Mouse (Mus musculus) kidney, postnatal 0 days (tissue): ENCODE measurements around the gene Gna13. TPM values are rescaled to one million over a fixed set of nuclear protein-coding genes. Genes with fewer than 3 reads are reported as not detected.

Experiments
- ATAC-seq: fragments of 200-750 bp; cut with Nextera tagmentation; replicated peaks from 2 replicates; pipeline ENCODE4 v1.8.0; 2017; ENCODE audit warnings: low read depth, moderate number of reproducible peaks, moderate TSS enrichment, moderate library complexity; ENCODE audit not compliant: low FRiP score
- DNase-seq: peaks from one replicate; pipeline ENCODE4 v3.0.0-alpha.2; 2016; ENCODE audit warnings: low spot score
- H3K27ac ChIP-seq: fragments of 300-500 bp; sonication (generic); 2 replicates; pipeline ENCODE4 v1.5.1; 2014; ENCODE audit warnings: mild to moderate bottlenecking
- H3K27me3 ChIP-seq: fragments of 300-500 bp; sonication (generic); 2 replicates; pipeline ENCODE4 v1.6.1; 2014; ENCODE audit warnings: low read length, mixed read lengths; ENCODE audit not compliant: insufficient read depth
- H3K36me3 ChIP-seq: fragments of 300-500 bp; sonication (generic); 2 replicates; pipeline ENCODE4 v1.6.1; 2014; ENCODE audit warnings: low read length, mixed read lengths; ENCODE audit not compliant: insufficient read depth
- H3K4me1 ChIP-seq: fragments of 300-500 bp; sonication (generic); replicated peaks from 2 replicates; pipeline ENCODE4 v1.6.1; 2014; ENCODE audit warnings: antibody characterized with exemption, low read length, mixed read lengths; ENCODE audit not compliant: insufficient read depth
- H3K4me2 ChIP-seq: fragments of 300-500 bp; sonication (generic); 2 replicates; pipeline ENCODE4 v1.6.1; 2014; ENCODE audit warnings: mild to moderate bottlenecking, low read length, moderate library complexity, mixed read lengths
- H3K4me3 ChIP-seq: fragments of 300-500 bp; sonication (generic); replicated peaks from 2 replicates; pipeline ENCODE4 v1.5.1; 2014; ENCODE audit warnings: low read depth, low read length
- H3K9ac ChIP-seq: fragments of 300-500 bp; sonication (generic); 2 replicates; pipeline ENCODE4 v1.6.1; 2014; ENCODE audit warnings: low read depth, low read length
- H3K9me3 ChIP-seq: fragments of 300-500 bp; sonication (generic); replicated peaks from 2 replicates; pipeline ENCODE4 v1.6.1; 2016; ENCODE audit warnings: low read length, inconsistent platforms, mixed read lengths
- CTCF ChIP-seq: IDR thresholded peaks from 2 replicates; pipeline ENCODE4 v1.5.1; 2016; ENCODE audit warnings: antibody characterized with exemption, low read depth, mild to moderate bottlenecking, moderate library complexity
- WGBS: fragments of 180-500 bp; shearing (Covaris S2); extraction: QIAGEN DNeasy Blood & Tissue Kit; methylation state at CpG from one replicate; pipeline ENCODE4 v1.1.7; 2014; 5-methylcytosine and 5-hydroxymethylcytosine counted together
- polyA plus RNA-seq: library from polyadenylated mRNA; unstranded; fragments of >200 nt; fragmentation: Nextera tagmentation; extraction: Ambion mirVana; gene quantifications from 2 replicates; pipeline ENCODE4 v1.2.1, GENCODE M21; 2015

The Gna13 gene
- polyA plus RNA-seq, 1 experiment from 2014 or later = 36.2 TPM

- WGBS = 42% methylated on average over 16 of the region's 16 CpGs
- Histone ChIP-seq H3K4me3 (no peak overlapping the region), H3K4me1 (no peaks in the 10 kb centered on the region), H3K9me3 (no peaks in the 10 kb centered on the region), H3K4me2 (peak overlapping the region; percentile 25; the same call in 1 of the 2 replicates), H3K9ac (no peak overlapping the region), H3K27me3 (no peaks in the 10 kb centered on the region), H3K36me3 (no peaks in the 10 kb centered on the region), H3K27ac (no peak overlapping the region)
- ATAC-seq = peak; percentile 68
- DNase-seq = no peak
- 0 out of 2 replicates have a peak, but pooled peaks have one; percentile 3 for TF ChIP-seq CTCF
Measured at GRCm38 (mm10) chr11:109419961-109420566, 57.4 kb downstream of the Gna13 start.

- ATAC-seq (no peak), DNase-seq (no peak)
- no peak for TF ChIP-seq CTCF
- Histone ChIP-seq H3K9me3 (no peaks in the 10 kb centered on the region), H3K36me3 (no peaks in the 10 kb centered on the region), H3K4me2 (no peak overlapping the region), H3K27me3 (no peaks in the 10 kb centered on the region), H3K4me3 (no peak overlapping the region), H3K27ac (no peak overlapping the region), H3K9ac (no peak overlapping the region), H3K4me1 (no peaks in the 10 kb centered on the region)
- WGBS = 63% methylated on average over 14 of the region's 14 CpGs
Measured at GRCm38 (mm10) chr11:109420567-109420962, 57.9 kb downstream of the Gna13 start.

GRCm38 (mm10) chr11:109421205-109421604 lies 58.6 kb downstream of the Gna13 start:
- Histone ChIP-seq H3K4me2 (no peak overlapping the region), H3K9me3 (no peaks in the 10 kb centered on the region), H3K27ac (no peak overlapping the region), H3K27me3 (no peaks in the 10 kb centered on the region), H3K36me3 (no peaks in the 10 kb centered on the region), H3K4me1 (no peaks in the 10 kb centered on the region), H3K4me3 (no peak overlapping the region), H3K9ac (no peak overlapping the region)
- WGBS = 76% methylated on average over 5 of the region's 5 CpGs
- no peak for TF ChIP-seq CTCF
- ATAC-seq = no peak
- no peak for DNase-seq

GRCm38 (mm10) chr11:109422263-109422662 lies 59.6 kb downstream of the Gna13 start:
- H3K9ac ChIP-seq = no peak overlapping the region
- no peaks in the 10 kb centered on the region for H3K27me3 ChIP-seq
- no peaks in the 10 kb centered on the region for H3K9me3 ChIP-seq
- 0 out of 2 replicates have a peak, but pooled peaks cover 4% of the 10 kb centered on the region for H3K4me1 ChIP-seq
- no peaks in the 10 kb centered on the region for H3K36me3 ChIP-seq
- no peak overlapping the region for H3K27ac ChIP-seq
- no peak overlapping the region for H3K4me3 ChIP-seq
- no peak overlapping the region for H3K4me2 ChIP-seq
- DNase-seq (no peak), ATAC-seq (no peak)
- WGBS = 95% methylated on average over 4 of the region's 4 CpGs
- TF ChIP-seq CTCF = 0 out of 2 replicates have a peak, but pooled peaks have one; percentile 30

GRCm38 (mm10) chr11:109423294-109423693 lies 60.7 kb downstream of the Gna13 start:
- no peak overlapping the region for H3K4me2 ChIP-seq
- DNase-seq = no peak

GRCm38 (mm10) chr11:109425392-109426271 lies 63.0 kb downstream of the Gna13 start, which contains the start of gene Amz2:
Gene Amz2 (plus strand): TSS chr11:109425946.
- Histone ChIP-seq H3K9me3 (no peaks in the 10 kb centered on the region), H3K27me3 (no peaks in the 10 kb centered on the region), H3K27ac (peak within 1 kb of the TSS; percentile 69), H3K4me2 (peak within 1 kb of the TSS; percentile 48), H3K9ac (peak within 1 kb of the TSS; percentile 60), H3K36me3 (peaks cover 14% of the 10 kb centered on the region; the same call in 1 of the 2 replicates), H3K4me1 (0 out of 2 replicates have a peak, but pooled peaks cover 4% of the 10 kb centered on the region), H3K4me3 (peak within 1 kb of the TSS; percentile 43)
- DNase-seq (peak; percentile 99), ATAC-seq (peak; percentile 96)
- under 1% methylated on average over 65 of the region's 65 CpGs for WGBS
- peak; percentile 90 for TF ChIP-seq CTCF

More at GRCm38 (mm10) chr11:109423294-109423693, 60.7 kb downstream of the Gna13 start:
- Histone ChIP-seq H3K27me3 (no peaks in the 10 kb centered on the region), H3K9ac (no peak overlapping the region), H3K27ac (no peak overlapping the region), H3K4me1 (0 out of 2 replicates have a peak, but pooled peaks cover 4% of the 10 kb centered on the region), H3K36me3 (no peaks in the 10 kb centered on the region), H3K9me3 (no peaks in the 10 kb centered on the region), H3K4me3 (no peak overlapping the region)
- ATAC-seq = no peak
- WGBS = 52% methylated on average over 1 of the region's 1 CpGs
- no peak for TF ChIP-seq CTCF
